Mouse (Mus musculus) forelimb bud, embryonic 11.5 days (tissue): Measurements from ENCODE around the gene Fxyd3.

Experiments
- DNase-seq: peaks from one replicate; pipeline ENCODE4 v3.0.0-alpha.2; 2012; ENCODE audit warnings: low read depth, low spot score

Gene Fxyd3

DNA sequence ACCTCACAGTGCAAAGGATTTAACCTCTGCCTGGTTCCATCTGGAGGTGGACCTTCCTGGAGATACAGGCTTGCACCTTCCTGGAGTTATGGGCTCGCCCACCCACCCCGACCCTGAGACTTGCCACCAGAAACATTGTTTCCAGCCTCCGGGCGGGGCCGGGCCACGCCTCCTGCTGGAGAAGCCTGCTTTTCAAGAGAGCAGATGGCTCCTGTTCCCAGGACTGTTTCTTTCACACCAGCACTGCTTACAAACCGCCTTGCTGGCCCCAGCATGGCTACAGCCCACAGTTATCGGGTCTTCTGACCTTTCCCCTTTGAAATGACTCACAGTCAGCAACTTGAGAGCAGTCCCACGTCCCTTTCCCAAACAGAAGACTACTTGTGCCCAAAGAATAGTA, 4.2 kb downstream of the Fxyd3 start:
- no peak for DNase-seq

DNA sequence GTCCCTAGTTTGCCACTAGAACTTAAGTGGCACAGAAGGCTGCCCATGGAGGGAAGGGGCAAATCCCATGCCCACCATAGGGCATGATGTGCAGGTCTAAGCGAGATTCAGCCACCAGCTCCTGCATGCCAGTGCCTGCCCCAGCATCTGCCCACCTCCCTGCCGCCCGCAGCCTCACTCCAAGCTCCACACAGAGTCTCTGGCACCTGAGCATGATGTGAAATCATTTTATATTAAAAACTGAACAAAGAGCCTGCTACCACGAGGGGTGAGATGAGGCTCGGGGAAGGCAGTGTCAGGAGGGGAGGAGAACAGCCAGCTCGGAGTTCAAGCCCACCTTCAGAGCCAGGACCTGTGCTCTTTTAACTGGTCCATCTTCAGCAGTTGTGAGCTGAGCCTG, 6.2 kb downstream of the Fxyd3 start:
- no peak for DNase-seq

DNA sequence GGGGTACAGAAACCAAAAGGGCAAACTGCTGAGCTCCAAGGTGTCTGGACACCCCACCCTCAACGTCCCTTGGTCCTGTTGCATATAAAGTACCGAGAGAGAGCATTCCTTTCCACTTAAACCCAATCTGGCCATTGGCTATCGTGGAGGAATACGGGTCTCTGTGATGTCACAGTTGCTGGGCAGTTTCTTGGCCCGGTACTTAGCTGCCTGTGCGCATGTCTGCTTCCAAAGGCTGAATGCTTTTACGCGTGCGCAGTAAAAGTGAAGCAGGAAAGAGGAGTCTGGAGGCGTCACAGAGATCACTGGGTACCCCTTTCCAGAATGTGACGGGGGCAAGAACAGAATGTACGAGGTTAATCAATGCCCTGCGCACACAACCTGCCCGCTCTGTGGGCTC, 7.0 kb downstream of the Fxyd3 start:
- DNase-seq, result no peak

GRCm38 (mm10) chr7:31067836-31068235, 8.7 kb downstream of the Fxyd3 start:
- DNase-seq, result no peak

DNA sequence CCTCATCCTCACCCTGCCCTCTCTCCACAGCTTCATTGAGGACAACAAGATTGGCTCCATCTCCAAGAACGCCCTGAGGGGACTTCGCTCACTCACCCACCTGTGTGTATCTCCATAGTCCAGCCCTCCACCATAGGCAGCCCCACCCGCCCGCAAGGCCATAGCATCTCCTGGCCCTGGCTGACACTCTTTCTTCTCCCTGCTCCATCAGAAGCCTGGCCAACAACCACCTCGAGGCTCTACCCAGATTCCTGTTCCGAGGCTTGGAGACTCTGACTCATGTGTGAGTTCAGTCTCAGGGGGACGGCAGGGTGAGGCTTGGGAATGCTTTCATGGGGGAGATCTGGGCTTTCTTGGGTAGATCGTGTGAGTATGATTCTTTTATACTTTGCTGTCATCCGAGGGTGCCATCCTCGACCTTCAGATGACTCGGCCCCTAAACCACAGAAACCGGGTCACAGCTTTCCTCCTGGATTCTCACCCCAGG, 13.4 kb downstream of the Fxyd3 start:
- no peak for DNase-seq

DNA sequence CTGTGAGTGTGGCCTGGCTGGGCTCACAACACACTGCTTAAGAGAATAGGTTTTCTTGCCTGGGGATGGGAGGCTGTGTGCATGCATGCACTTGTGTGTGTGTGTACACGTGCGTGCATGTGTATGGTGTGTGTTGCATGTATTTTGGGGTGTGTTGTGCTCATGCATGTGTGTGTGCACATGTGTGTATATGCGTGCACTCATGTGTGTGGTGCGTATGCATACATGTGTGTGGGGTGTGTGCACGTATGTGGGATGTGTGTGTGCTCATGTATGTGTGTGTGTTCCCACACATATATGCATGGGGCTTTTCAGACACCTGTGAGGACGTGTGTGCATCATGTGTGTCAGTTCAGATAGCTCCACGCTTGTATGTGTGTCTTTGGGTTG, 15.9 kb downstream of the Fxyd3 start:
- no peak for DNase-seq

GRCm38 (mm10) chr7:31059919-31060620, 16.4 kb downstream of the Fxyd3 start:
- no peak for DNase-seq

GRCm38 (mm10) chr7:31059108-31059507, 17.4 kb downstream of the Fxyd3 start, which contains the start of gene Lgi4:
Gene Lgi4, plus strand, starts transcription at chr7:31059342.
- DNase-seq, result peak; percentile 73

DNA sequence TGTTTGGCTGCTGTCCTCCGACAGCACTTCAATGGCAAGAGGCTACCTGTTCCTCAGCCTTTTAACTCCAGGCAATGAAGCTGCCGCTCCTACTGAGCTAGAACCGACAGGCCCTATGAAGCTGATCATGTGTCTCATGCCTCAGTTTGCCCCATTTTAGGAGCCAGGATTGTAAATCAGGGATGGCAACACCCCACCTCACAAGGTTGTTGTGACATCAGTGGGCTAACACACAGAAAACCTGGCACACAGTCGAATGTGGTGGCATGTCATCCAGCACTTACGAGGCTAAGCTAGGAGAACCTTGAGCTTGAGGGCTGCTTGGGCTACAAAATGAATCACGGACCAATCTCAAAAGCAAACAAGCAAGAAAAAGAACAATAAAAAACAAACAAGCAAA, 18.3 kb downstream of the Fxyd3 start:
- DNase-seq, result no peak

- no peak for DNase-seq
Measured at GRCm38 (mm10) chr7:31057730-31058129, 18.8 kb downstream of the Fxyd3 start.

- DNase-seq, result no peak
Measured at GRCm38 (mm10) chr7:31057071-31057470, 19.4 kb downstream of the Fxyd3 start, which contains the start of gene Fxyd1. Gene Fxyd1, minus strand, starts transcription at chr7:31057199.

DNA sequence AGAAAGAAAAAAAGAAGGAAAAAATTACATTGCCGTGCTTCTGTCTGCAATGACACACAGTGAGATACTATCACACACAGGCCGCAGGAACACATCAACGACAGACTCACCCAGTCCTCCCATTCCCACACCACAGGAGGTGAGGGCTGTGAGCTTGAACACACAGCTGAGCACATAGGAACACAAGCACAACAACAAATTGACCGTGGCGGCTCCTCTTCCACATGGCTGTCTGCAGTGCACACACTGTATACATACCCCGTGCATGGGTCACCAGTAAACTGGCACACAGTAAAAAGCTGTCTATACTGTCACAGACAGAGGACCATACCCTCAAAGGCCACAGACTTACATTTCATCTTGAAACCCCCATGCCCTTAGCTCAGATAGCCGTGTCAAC, 20.1 kb downstream of the Fxyd3 start:
- no peak for DNase-seq

DNA sequence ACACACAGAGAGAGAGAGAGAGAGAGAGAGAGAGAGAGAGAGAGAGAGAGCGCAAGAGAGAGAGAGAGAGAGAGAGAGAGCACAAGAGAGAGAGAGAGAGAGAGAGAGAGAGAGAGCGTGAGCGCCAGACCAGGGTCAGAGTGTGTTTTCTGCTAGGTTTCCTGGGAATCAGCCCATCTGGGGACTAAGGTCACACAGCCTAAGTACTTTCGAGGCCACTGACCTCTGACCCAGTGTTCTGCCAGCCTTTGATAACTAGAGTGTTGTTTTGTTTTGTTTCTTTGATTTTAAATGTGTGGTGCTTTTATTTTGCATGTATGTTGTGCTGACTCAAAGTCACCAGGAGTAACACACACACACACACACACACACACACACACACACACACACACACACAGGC, 20.6 kb downstream of the Fxyd3 start:
- no peak for DNase-seq

DNA sequence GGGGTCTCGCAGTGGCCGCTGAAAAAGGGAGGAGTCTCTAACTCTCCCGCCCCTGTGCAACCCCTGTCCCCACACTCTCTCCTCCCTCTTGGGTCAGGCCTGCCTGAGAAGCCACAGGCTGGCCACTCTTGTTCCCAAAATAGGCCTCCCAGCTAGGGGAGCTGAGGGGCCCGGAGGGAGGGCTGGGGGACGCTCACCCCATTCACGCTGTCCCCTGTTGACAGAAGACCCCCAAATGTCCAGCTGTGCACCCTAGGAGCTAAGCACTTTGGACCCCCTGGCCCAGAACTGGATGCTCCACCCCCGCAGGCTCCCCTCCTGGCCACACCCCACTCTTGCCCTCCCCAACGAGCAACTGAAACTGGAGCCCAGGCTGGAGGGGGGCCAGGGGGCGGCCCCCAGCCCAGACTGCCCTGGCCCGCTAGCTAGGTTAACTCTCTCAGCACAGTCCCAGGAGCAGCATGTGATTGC, 21.1 kb downstream of the Fxyd3 start:
- peak; percentile 34 for DNase-seq

DNA sequence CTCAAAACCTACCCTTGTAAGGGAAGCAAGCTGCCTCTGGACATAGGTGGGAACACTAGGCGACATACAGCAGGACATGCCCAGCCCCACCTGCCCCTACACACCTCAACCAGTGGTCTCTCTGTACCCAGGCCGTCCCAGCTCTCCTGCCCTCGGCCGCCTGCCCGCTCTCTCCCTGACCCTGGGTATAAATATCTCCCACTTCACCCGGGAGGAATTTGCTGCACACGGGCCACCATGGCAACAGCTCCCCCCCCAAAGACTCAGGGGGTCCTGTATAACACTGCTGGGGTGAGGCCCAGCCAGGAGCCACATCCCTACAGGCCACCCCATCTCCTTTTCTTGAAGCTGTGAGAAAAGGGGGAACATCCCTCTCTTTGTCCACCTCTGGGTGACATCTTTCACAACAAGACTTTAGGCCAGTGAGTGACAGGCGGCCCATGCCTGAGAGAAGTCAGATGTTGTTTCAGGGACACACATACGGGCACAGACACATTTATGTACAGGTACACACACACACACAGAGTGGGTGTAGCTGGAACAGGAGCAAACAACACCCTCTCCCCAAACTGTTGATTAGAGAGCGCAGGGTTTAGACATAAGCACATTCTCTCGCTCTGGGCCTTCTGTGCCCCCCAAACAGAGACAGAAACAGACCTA, 21.7 kb downstream of the Fxyd3 start:
- DNase-seq, result no peak

- DNase-seq, result no peak
Measured at GRCm38 (mm10) chr7:31053882-31054447, 22.5 kb downstream of the Fxyd3 start.

GRCm38 (mm10) chr7:31052636-31053434, 23.7 kb downstream of the Fxyd3 start:
- DNase-seq, result no peak

DNA sequence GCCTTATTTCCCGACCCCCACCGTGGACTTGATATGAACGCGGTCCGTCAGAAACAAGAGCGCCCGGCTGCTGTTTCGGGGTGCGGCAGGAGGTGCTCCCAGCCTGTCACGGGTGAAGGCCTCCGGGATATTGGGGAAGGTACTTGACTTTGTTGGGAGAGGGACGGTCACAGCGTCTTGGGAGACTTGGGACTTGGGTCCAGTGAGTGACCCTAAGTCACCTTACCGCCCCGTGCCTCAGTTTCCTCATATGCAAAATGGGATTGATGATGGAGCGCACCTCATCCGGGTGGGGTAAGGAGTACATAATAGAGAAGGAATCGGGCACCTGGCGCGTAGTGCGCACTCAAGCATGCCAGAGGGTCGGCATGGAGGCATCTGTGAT, 24.3 kb downstream of the Fxyd3 start:
- DNase-seq, result no peak

DNA sequence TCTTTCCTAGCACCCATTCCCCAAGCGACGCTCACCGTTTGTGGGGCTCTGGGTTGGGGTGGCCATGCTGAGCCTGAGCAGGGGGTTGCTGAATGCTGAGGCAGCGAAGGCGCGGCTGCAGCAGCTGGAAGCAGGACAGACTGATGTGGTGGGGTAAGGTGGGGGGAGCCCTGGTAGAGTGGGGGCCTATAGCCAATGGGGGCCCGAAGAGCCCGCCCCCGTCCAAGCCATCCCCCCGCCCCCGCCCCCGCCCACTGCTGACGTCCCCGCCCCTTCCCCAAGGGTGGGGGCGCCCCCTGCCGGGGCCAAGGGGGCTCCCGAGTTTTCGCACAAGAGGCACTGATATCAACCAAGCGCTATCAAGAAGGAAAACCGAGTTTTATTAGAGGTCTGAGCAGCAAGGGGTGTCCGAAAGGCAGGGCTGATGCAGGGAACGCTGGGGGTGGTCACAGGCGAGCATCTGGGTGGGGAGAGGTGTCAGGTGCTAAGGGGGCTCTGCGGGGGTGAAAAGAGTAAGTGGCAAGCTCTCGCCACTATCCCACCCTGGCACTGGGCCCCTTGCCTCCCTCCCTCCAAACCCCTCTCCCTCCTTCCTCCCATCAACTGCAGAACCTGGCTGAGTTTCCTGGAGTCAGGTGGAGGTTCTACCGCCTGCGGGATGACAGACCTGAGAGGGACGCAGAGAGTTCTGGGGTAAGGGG, 25.0 kb downstream of the Fxyd3 start, which contains the start of gene Fxyd7:
TSS of gene Fxyd7 (minus strand) at position 147 of the 701 bp plus-strand sequence.
- no peak for DNase-seq

DNA sequence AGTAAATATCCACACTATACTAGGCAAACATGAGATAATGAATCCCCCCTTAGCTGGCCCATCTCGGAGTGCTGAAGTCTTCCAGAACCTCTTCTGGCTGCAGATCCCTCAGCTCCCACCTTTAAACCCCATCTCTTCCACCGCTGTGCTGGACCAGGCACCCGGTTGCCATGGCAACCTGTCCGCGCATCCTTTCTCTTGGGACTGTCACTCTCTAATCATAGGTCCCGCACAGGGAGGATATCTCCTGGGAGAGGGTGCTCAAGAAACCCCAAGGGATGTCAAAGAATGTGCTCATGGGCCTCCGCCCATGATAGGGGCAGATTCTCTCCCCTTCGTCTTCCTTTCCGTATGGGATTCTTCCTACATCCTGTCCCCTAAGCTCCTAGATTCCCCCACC, 25.6 kb downstream of the Fxyd3 start:
- no peak for DNase-seq

- no peak for DNase-seq
Measured at GRCm38 (mm10) chr7:31050487-31050886, 26.0 kb downstream of the Fxyd3 start.
